Mouse (Mus musculus) fat pad, adult 2 months (tissue): ENCODE measurements at regions not wholly inside any gene's neighbourhood (a gene's known extent, or its start where the extent isn't known, plus 50 kb on each side); places are given as distances from the start of the nearest gene placed in this dataset.
"Not testable (repeated sequence)": the region's sequence is repeated elsewhere in the genome, so short reads cannot be mapped to it uniquely, and the experiment has no call there.

ENCODE experiments used
- DNase-seq: peaks from one replicate; pipeline ENCODE4 v3.0.0-alpha.2; 2011; ENCODE audit warnings: low read depth, low spot score; ENCODE audit errors: extremely low read depth

- peak; percentile 74 for DNase-seq
Measured at GRCm38 (mm10) chr16:30190351-30190750, 76.9 kb downstream of the Cpn2 start.

- no peak for DNase-seq
Measured at GRCm38 (mm10) chr16:30190935-30191514, 76.3 kb downstream of the Cpn2 start.

- DNase-seq = no peak
Measured at GRCm38 (mm10) chr16:30193294-30194261, 73.7 kb downstream of the Cpn2 start.

GRCm38 (mm10) chr16:30194836-30195235 is 72.5 kb downstream of the Cpn2 start:
- no peak for DNase-seq

GRCm38 (mm10) chr16:30195859-30196258 is 71.4 kb downstream of the Cpn2 start:
- not testable (repeated sequence) for DNase-seq

GRCm38 (mm10) chr16:30197351-30197750 is 69.9 kb downstream of the Cpn2 start:
- no peak for DNase-seq

- DNase-seq = no peak
Measured at GRCm38 (mm10) chr16:30199836-30200235, 67.5 kb downstream of the Cpn2 start.

- no peak for DNase-seq
Measured at GRCm38 (mm10) chr16:30204144-30204543, 63.2 kb downstream of the Cpn2 start.

- no peak for DNase-seq
Measured at GRCm38 (mm10) chr16:30205314-30205815, 61.9 kb downstream of the Cpn2 start.

GRCm38 (mm10) chr16:30205816-30206356 is 61.4 kb downstream of the Cpn2 start:
- no peak for DNase-seq
